In the genomic region with DNA sequence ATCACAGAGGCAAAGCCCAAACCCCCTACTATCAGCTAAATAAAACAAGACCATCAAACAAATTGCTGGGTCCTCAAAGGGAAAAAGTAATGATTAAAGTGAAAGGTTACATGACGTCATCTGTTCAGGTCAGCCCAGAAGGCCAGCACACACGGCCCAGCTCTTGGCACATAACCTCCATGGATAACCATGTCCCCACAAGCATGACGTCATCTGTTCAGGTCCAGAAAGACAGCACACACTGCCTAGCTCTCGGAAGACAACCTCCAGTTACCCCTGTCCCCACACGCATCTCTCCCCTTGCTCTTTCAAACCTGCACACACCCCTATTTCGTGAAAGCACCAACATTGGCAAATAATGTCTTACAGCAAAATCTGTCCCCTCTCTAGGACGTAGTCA, we compare ENCODE assay signal across 28 mouse cellular contexts.
DNase-seq lines count a peak whose midpoint lies in the region; ATAC-seq lines count a peak whose summit lies in the region.
"Had no signal": no experiment of that assay in that cellular context is flagged by ENCODE, and none has a peak within 500 bp of the region (broad histone marks: within the 10 kb centered on the region; RNA-seq: fewer than 3 reads in every experiment).

No protein-coding gene starts in this region.

- H3K4me3 ChIP-seq in intestine, embryonic 14.5 days (ENCODE audit: low read depth, low read length), result no peak overlapping the region
- no peak overlapping the region for H3K4me3 ChIP-seq in intestine, embryonic 15.5 days (replicated peaks)
- H3K4me3 ChIP-seq in megakaryocyte, embryonic 14.5 days (replicated peaks), result peak overlapping the region; percentile 33
- H3K4me3 ChIP-seq in hindbrain, embryonic 11.5 days (ENCODE audit: low read depth, low read length), result no peak overlapping the region
- H3K4me3 ChIP-seq: heart, embryonic 13.5 days; hindbrain, embryonic 12.5 days; liver, embryonic 13.5 days; midbrain, embryonic 10.5 days; midbrain, embryonic 15.5 days; neural tube, embryonic 15.5 days had no signal

- no peak overlapping the region for H3K9ac ChIP-seq in intestine, embryonic 14.5 days (ENCODE audit: low read length)
- no peak overlapping the region for H3K9ac ChIP-seq in intestine, embryonic 15.5 days
- no peak overlapping the region for H3K9ac ChIP-seq in hindbrain, embryonic 11.5 days (ENCODE audit: low read depth, low read length)
- H3K9ac ChIP-seq: forebrain, postnatal 0 days; heart, embryonic 13.5 days; hindbrain, embryonic 12.5 days; liver, embryonic 13.5 days; lung, embryonic 14.5 days; midbrain, embryonic 15.5 days; neural tube, embryonic 15.5 days had no signal

- H3K4me2 ChIP-seq in intestine, embryonic 14.5 days (ENCODE audit: low read length), result no peak overlapping the region
- no peak overlapping the region for H3K4me2 ChIP-seq in intestine, embryonic 15.5 days (replicated peaks)
- H3K4me2 ChIP-seq in hindbrain, embryonic 11.5 days (replicated peaks; ENCODE audit: low read depth, low read length), result no peak overlapping the region
- H3K4me2 ChIP-seq: heart, embryonic 13.5 days; hindbrain, embryonic 12.5 days; liver, embryonic 13.5 days; lung, embryonic 14.5 days; midbrain, embryonic 15.5 days; neural tube, embryonic 15.5 days had no signal

- 0 out of 2 replicates have a peak, but pooled peaks have one; percentile 29 for ATAC-seq in cerebellum, adult (ENCODE audit: insufficient number of reproducible peaks, low FRiP score, low TSS enrichment)
- ATAC-seq in intestine, embryonic 14.5 days (replicated peaks; ENCODE audit: low FRiP score, low TSS enrichment, low read depth), result no peak
- ATAC-seq in intestine, embryonic 15.5 days, result no peak
- ATAC-seq in granulocyte monocyte progenitor cell, adult 5-6 weeks (replicated peaks; ENCODE audit: poor library complexity, severe bottlenecking), result 0 out of 2 replicates have a peak, but pooled peaks have one; percentile 26
- ATAC-seq in hindbrain, embryonic 11.5 days (ENCODE audit: low FRiP score), result no peak
- ATAC-seq: hindbrain, postnatal 0 days; intestine, postnatal 0 days; midbrain, embryonic 15.5 days had no signal

- H3K27ac ChIP-seq in intestine, embryonic 14.5 days (ENCODE audit: low read depth), result no peak overlapping the region
- H3K27ac ChIP-seq in intestine, embryonic 15.5 days, result no peak overlapping the region
- H3K27ac ChIP-seq in hindbrain, embryonic 11.5 days (ENCODE audit: low read depth, low read length), result no peak overlapping the region
- H3K27ac ChIP-seq: hindbrain, embryonic 12.5 days; hindbrain, postnatal 0 days; liver, embryonic 13.5 days; midbrain, embryonic 10.5 days; midbrain, embryonic 15.5 days; neural tube, embryonic 15.5 days had no signal

- H3K36me3 ChIP-seq in intestine, embryonic 14.5 days (ENCODE audit: control insufficient read depth, insufficient read depth, low read length), result no peaks in the 10 kb centered on the region
- H3K36me3 ChIP-seq in intestine, embryonic 15.5 days, result no peaks in the 10 kb centered on the region
- peaks cover 15% of the 10 kb centered on the region for H3K36me3 ChIP-seq in megakaryocyte, embryonic 14.5 days (replicated peaks; ENCODE audit: low read length)
- H3K36me3 ChIP-seq in hindbrain, embryonic 11.5 days (ENCODE audit: control insufficient read depth, insufficient read depth, low read length), result no peaks in the 10 kb centered on the region
- H3K36me3 ChIP-seq: heart, embryonic 13.5 days; hindbrain, embryonic 12.5 days; liver, embryonic 13.5 days; midbrain, embryonic 10.5 days; midbrain, embryonic 15.5 days; neural tube, embryonic 15.5 days had no signal

- no peak for DNase-seq in cerebellum, postnatal 4 days (ENCODE audit: low spot score in 2 of 2)
- DNase-seq in intestine, embryonic 14.5 days (ENCODE audit: low spot score), result peak; percentile 36
- DNase-seq in hindbrain, embryonic 11.5 days (ENCODE audit: low spot score), result no peak
- DNase-seq in spleen, postnatal 14 days (ENCODE audit: low spot score in 2 of 2), result no peak
- DNase-seq: adrenal gland, postnatal 10 days; cerebellum, adult 2 months; cerebellum, postnatal 14 days; gastrocnemius, postnatal 10 days; kidney, adult 9 months; kidney, postnatal 10 days; liver, embryonic 13.5 days; lung, embryonic 14.5 days; right cerebral cortex, postnatal 25 days; thymus, adult 18-20 months; thymus, postnatal 25 days had no signal

- no peaks in the 10 kb centered on the region for H3K27me3 ChIP-seq in intestine, embryonic 14.5 days (replicated peaks; ENCODE audit: control insufficient read depth, insufficient read depth, low read length)
- no peaks in the 10 kb centered on the region for H3K27me3 ChIP-seq in intestine, embryonic 15.5 days (replicated peaks)
- no peaks in the 10 kb centered on the region for H3K27me3 ChIP-seq in megakaryocyte, embryonic 14.5 days (replicated peaks)
- H3K27me3 ChIP-seq in hindbrain, embryonic 11.5 days (ENCODE audit: control insufficient read depth, insufficient read depth, low read length), result no peaks in the 10 kb centered on the region
- H3K27me3 ChIP-seq: hindbrain, embryonic 12.5 days; liver, embryonic 13.5 days; midbrain, embryonic 15.5 days; neural tube, embryonic 15.5 days had no signal

- H3K4me1 ChIP-seq in intestine, embryonic 14.5 days (replicated peaks; ENCODE audit: control insufficient read depth, insufficient read depth, low read length), result no peaks in the 10 kb centered on the region
- no peaks in the 10 kb centered on the region for H3K4me1 ChIP-seq in intestine, embryonic 15.5 days (replicated peaks)
- H3K4me1 ChIP-seq in megakaryocyte, embryonic 14.5 days, result no peaks in the 10 kb centered on the region
- H3K4me1 ChIP-seq in hindbrain, embryonic 11.5 days (replicated peaks; ENCODE audit: control insufficient read depth, insufficient read depth, low read length), result no peaks in the 10 kb centered on the region
- H3K4me1 ChIP-seq: hindbrain, embryonic 12.5 days; liver, embryonic 13.5 days; midbrain, embryonic 10.5 days; midbrain, embryonic 15.5 days; neural tube, embryonic 15.5 days had no signal

- 83% methylated on average over 7 of the region's 7 CpGs for WGBS in intestine, embryonic 14.5 days
- 76% methylated on average over 7 of the region's 7 CpGs for whole genome bisulfite sequencing in intestine, embryonic 15.5 days
- WGBS in hindbrain, embryonic 11.5 days, result 92% methylated on average over 7 of the region's 7 CpGs

- H3K9me3 ChIP-seq in intestine, embryonic 14.5 days (ENCODE audit: control insufficient read depth, low read length), result no peaks in the 10 kb centered on the region
- no peaks in the 10 kb centered on the region for H3K9me3 ChIP-seq in intestine, embryonic 15.5 days
- H3K9me3 ChIP-seq in megakaryocyte, embryonic 14.5 days, result peaks cover 53% of the 10 kb centered on the region
- no peaks in the 10 kb centered on the region for H3K9me3 ChIP-seq in hindbrain, embryonic 11.5 days (ENCODE audit: control insufficient read depth, low read length)
- H3K9me3 ChIP-seq: G1E; heart, embryonic 13.5 days; hindbrain, embryonic 12.5 days; liver, embryonic 13.5 days; midbrain, embryonic 10.5 days; midbrain, embryonic 15.5 days; neural tube, embryonic 15.5 days had no signal

Comparison
In these comparisons a context has a peak if more than half of its experiments do, and no peak if none do; other contexts are left out.
1. ATAC-seq: peak in cerebellum, adult (single experiment) and granulocyte monocyte progenitor cell, adult 5-6 weeks (single experiment); none in intestine, embryonic 14.5 days (single experiment), intestine, embryonic 15.5 days (single experiment) and hindbrain, embryonic 11.5 days (single experiment).